Mouse (Mus musculus): ENCODE data around the gene Prpf8.

DNA sequence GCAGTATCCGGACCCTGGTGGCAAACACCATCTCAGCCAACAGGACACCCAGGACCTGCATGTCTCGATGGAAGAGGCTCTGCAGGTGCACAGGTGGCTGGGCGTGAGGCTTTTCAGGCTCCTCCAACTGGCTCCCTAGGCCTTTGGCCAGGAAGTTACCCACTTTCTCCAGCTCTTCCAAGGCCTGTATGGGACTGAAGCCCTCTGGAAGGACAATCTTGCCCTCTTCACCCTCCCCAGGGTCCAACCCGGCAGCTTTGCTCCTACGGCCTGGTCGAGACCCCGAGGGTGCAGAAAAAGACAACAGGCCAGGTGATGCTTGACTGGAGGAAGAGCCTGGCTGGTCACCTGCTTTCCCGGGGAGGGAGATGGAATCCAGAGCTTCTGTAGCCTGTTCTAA is 34.5 kb upstream of the Prpf8 start:
- TF ChIP-seq EP300 (IDR thresholded peaks at IDR 0.05; ENCODE audit: low read length) (no peak), KAT2A (IDR thresholded peaks at IDR 0.05; ENCODE audit: insufficient replicate concordance, low read length) (no peak), CTCF (conservative IDR thresholded peaks at IDR 0.05 in 1 of 2, IDR thresholded peaks at IDR 0.05 in 1 of 2; ENCODE audit: low read depth in 2 of 2, low read length in 2 of 2) (no peak), POLR2A (IDR thresholded peaks at IDR 0.05; ENCODE audit: low read depth, low read length) (no peak), MXI1 (IDR thresholded peaks at IDR 0.05; ENCODE audit: low read depth, low read length) (no peak), E2F4 (IDR thresholded peaks at IDR 0.05; ENCODE audit: insufficient replicate concordance, low read depth, low read length) (no peak), UBTF (IDR thresholded peaks at IDR 0.05; ENCODE audit: low read depth, low read length) (no peak), RCOR1 (conservative IDR thresholded peaks at IDR 0.05; ENCODE audit: low read depth, low read length) (no peak), BHLHE40 (IDR thresholded peaks at IDR 0.05; ENCODE audit: low read depth, low read length) (no peak), NRF1 (IDR thresholded peaks at IDR 0.05; ENCODE audit: low read depth, low read length) (no peak)

All from CH12.LX (cell line).